Mouse (Mus musculus): ENCODE data around the gene Mb.

GRCm38 (mm10) chr15:77035643-77036042, 14.8 kb downstream of the Mb start:
- TF ChIP-seq USF1 (IDR thresholded peaks at IDR 0.05; ENCODE audit: low read depth) (no peak), POLR2A (IDR thresholded peaks at IDR 0.05; ENCODE audit: insufficient read length, low read depth) (no peak), E2F4 (IDR thresholded peaks at IDR 0.05; ENCODE audit: insufficient read depth) (no peak), MYOD1 (IDR thresholded peaks at IDR 0.05; ENCODE audit: control insufficient read depth in 1 of 3, insufficient read length in 2 of 3, low read depth in 2 of 3) (no peak), MAX (IDR thresholded peaks at IDR 0.05; ENCODE audit: low read depth) (no peak), MYOG (IDR thresholded peaks at IDR 0.05; ENCODE audit: control insufficient read depth in 1 of 3, insufficient read depth in 1 of 3, insufficient read length in 2 of 3, low read depth in 2 of 3) (no peak)
